Mouse (Mus musculus) forebrain, embryonic 14.5 days (tissue): ENCODE measurements around the gene Ntm. TPM values are rescaled to one million over a fixed set of nuclear protein-coding genes. Genes with fewer than 3 reads are reported as not detected.

Experiments
- ATAC-seq: fragments of 200-750 bp; cut with Nextera tagmentation; 2 replicates; pipeline ENCODE4 v1.8.0; 2017; ENCODE audit warnings: mild to moderate bottlenecking, moderate library complexity
- DNase-seq: peaks from one replicate; pipeline ENCODE4 v3.0.0-alpha.2; 2015; ENCODE audit warnings: low spot score
- H3K27ac ChIP-seq: fragments of 300-500 bp; sonication (generic); 2 replicates; pipeline ENCODE4 v1.5.1; 2014; ENCODE audit warnings: low read depth, mild to moderate bottlenecking, control low read depth, low read length, moderate library complexity
- H3K27me3 ChIP-seq: fragments of 300-500 bp; sonication (generic); replicated peaks from 2 replicates; pipeline ENCODE4 v1.6.1; 2014; ENCODE audit warnings: low read length, control low read depth, mixed read lengths; ENCODE audit not compliant: control insufficient read depth, insufficient read depth
- H3K36me3 ChIP-seq: fragments of 300-500 bp; sonication (generic); 2 replicates; pipeline ENCODE4 v1.6.1; 2014; ENCODE audit warnings: low read length, control low read depth; ENCODE audit not compliant: control insufficient read depth, insufficient read depth
- H3K4me1 ChIP-seq: fragments of 300-500 bp; sonication (generic); 2 replicates; pipeline ENCODE4 v1.6.1; 2014; ENCODE audit warnings: antibody characterized with exemption, low read length, control low read depth; ENCODE audit not compliant: control insufficient read depth, insufficient read depth
- H3K4me2 ChIP-seq: fragments of 300-500 bp; sonication (generic); 2 replicates; pipeline ENCODE4 v1.6.1; 2014; ENCODE audit warnings: mild to moderate bottlenecking, control low read depth, low read length
- H3K4me3 ChIP-seq: fragments of 300-500 bp; sonication (generic); 2 replicates; pipeline ENCODE4 v1.5.1; 2014; ENCODE audit warnings: low read depth, low read length, control low read depth
- H3K9ac ChIP-seq: fragments of 300-500 bp; sonication (generic); 2 replicates; pipeline ENCODE4 v1.6.1; 2014; ENCODE audit warnings: mild to moderate bottlenecking, low read length, control low read depth, moderate library complexity
- H3K9me3 ChIP-seq: fragments of 300-500 bp; sonication (generic); replicated peaks from 2 replicates; pipeline ENCODE4 v1.6.1; 2016; ENCODE audit warnings: low read length, control low read depth, mixed read lengths; ENCODE audit not compliant: control insufficient read depth
- WGBS: fragments of 180-500 bp; shearing (Covaris S2); extraction: QIAGEN DNeasy Blood & Tissue Kit; methylation state at CpG from one replicate; pipeline ENCODE4 v1.1.7; 2014; 5-methylcytosine and 5-hydroxymethylcytosine counted together
- polyA plus RNA-seq: library from polyadenylated mRNA; unstranded; fragments of >200 nt; fragmentation: Nextera tagmentation; extraction: Ambion mirVana; gene quantifications from 2 replicates; pipeline ENCODE4 v1.2.1, GENCODE M21; 2014

Gene Ntm
- polyA plus RNA-seq, 1 experiment from 2014 or later, result 72.9 TPM

- H3K9me3 ChIP-seq, result no peaks in the 10 kb centered on the region
- peaks cover 6% of the 10 kb centered on the region; the same call in 1 of the 2 replicates for H3K4me1 ChIP-seq
- no peaks in the 10 kb centered on the region for H3K36me3 ChIP-seq
- H3K27ac ChIP-seq, result no peak overlapping the region
- H3K27me3 ChIP-seq, result 0 out of 2 replicates have a peak, but pooled peaks cover 2% of the 10 kb centered on the region
- no peak overlapping the region for H3K9ac ChIP-seq
- DNase-seq (no peak), ATAC-seq (no peak)
- H3K4me2 ChIP-seq, result no peak overlapping the region
- WGBS, result 81% methylated on average over 5 of the region's 5 CpGs
- H3K4me3 ChIP-seq, result no peak overlapping the region
Measured at GRCm38 (mm10) chr9:29956936-29957335, 6.0 kb downstream of the Ntm start.

- Histone ChIP-seq H3K4me1 (peaks cover 4% of the 10 kb centered on the region; the same call in 1 of the 2 replicates), H3K36me3 (no peaks in the 10 kb centered on the region), H3K27ac (no peak overlapping the region), H3K9me3 (no peaks in the 10 kb centered on the region), H3K4me3 (no peak overlapping the region), H3K4me2 (no peak overlapping the region), H3K9ac (no peak overlapping the region), H3K27me3 (no peaks in the 10 kb centered on the region)
- WGBS, result 78% methylated on average over 6 of the region's 6 CpGs
- ATAC-seq (no peak), DNase-seq (no peak)
Measured at GRCm38 (mm10) chr9:29954031-29954430, 8.9 kb downstream of the Ntm start.

GRCm38 (mm10) chr9:29949041-29949440, 13.9 kb downstream of the Ntm start:
- H3K4me1 ChIP-seq, result peaks cover 6% of the 10 kb centered on the region; the same call in 1 of the 2 replicates
- DNase-seq (peak; percentile 64), ATAC-seq (peak; percentile 44; the same call in 1 of the 2 replicates)
- no peak overlapping the region for H3K27ac ChIP-seq
- H3K27me3 ChIP-seq, result no peaks in the 10 kb centered on the region
- WGBS, result 9% methylated on average over 3 of the region's 3 CpGs
- no peak overlapping the region for H3K4me3 ChIP-seq
- H3K36me3 ChIP-seq, result no peaks in the 10 kb centered on the region
- no peak overlapping the region for H3K9ac ChIP-seq
- H3K9me3 ChIP-seq, result no peaks in the 10 kb centered on the region
- H3K4me2 ChIP-seq, result no peak overlapping the region

GRCm38 (mm10) chr9:29943209-29944070, 19.5 kb downstream of the Ntm start:
- ATAC-seq (no peak), DNase-seq (peak; percentile 56)
- Histone ChIP-seq H3K4me3 (no peak overlapping the region), H3K4me1 (peaks cover 23% of the 10 kb centered on the region), H3K27me3 (no peaks in the 10 kb centered on the region), H3K9me3 (no peaks in the 10 kb centered on the region), H3K4me2 (peak overlapping the region; percentile 35), H3K9ac (0 out of 2 replicates have a peak overlapping the region, but pooled peaks have one; percentile 13), H3K36me3 (no peaks in the 10 kb centered on the region), H3K27ac (no peak overlapping the region)
- 10% methylated on average over 20 of the region's 20 CpGs for WGBS

GRCm38 (mm10) chr9:29942183-29942952, 20.6 kb downstream of the Ntm start:
- no peaks in the 10 kb centered on the region for H3K36me3 ChIP-seq
- peaks cover 23% of the 10 kb centered on the region for H3K4me1 ChIP-seq
- H3K4me3 ChIP-seq, result no peak overlapping the region
- H3K27ac ChIP-seq, result no peak overlapping the region
- WGBS, result 48% methylated on average over 11 of the region's 11 CpGs
- no peaks in the 10 kb centered on the region for H3K9me3 ChIP-seq
- no peaks in the 10 kb centered on the region for H3K27me3 ChIP-seq
- H3K4me2 ChIP-seq, result no peak overlapping the region
- peak; percentile 75 for DNase-seq
- H3K9ac ChIP-seq, result no peak overlapping the region
- ATAC-seq, result peak; percentile 87

- Histone ChIP-seq H3K36me3 (no peaks in the 10 kb centered on the region), H3K4me3 (no peak overlapping the region), H3K27me3 (no peaks in the 10 kb centered on the region), H3K27ac (no peak overlapping the region; the same call in 1 of the 2 replicates), H3K4me1 (peaks cover 23% of the 10 kb centered on the region), H3K9ac (no peak overlapping the region), H3K4me2 (no peak overlapping the region), H3K9me3 (no peaks in the 10 kb centered on the region)
- WGBS, result 10% methylated on average over 16 of the region's 16 CpGs
- DNase-seq, result peak; percentile 56
- ATAC-seq, result no peak
Measured at GRCm38 (mm10) chr9:29939517-29940034, 23.4 kb downstream of the Ntm start.

- Histone ChIP-seq H3K36me3 (no peaks in the 10 kb centered on the region), H3K4me3 (no peak overlapping the region), H3K9ac (no peak overlapping the region), H3K27ac (no peak overlapping the region), H3K9me3 (no peaks in the 10 kb centered on the region), H3K4me2 (no peak overlapping the region), H3K27me3 (no peaks in the 10 kb centered on the region), H3K4me1 (peaks cover 6% of the 10 kb centered on the region; the same call in 1 of the 2 replicates)
- ATAC-seq (no peak), DNase-seq (no peak)
- 93% methylated on average over 4 of the region's 4 CpGs for WGBS
Measured at GRCm38 (mm10) chr9:29928796-29929195, 34.1 kb downstream of the Ntm start.

GRCm38 (mm10) chr9:29925382-29925781, 37.6 kb downstream of the Ntm start:
- ATAC-seq (no peak), DNase-seq (no peak)
- no peaks in the 10 kb centered on the region for H3K27me3 ChIP-seq
- H3K9me3 ChIP-seq, result no peaks in the 10 kb centered on the region
- no peaks in the 10 kb centered on the region for H3K36me3 ChIP-seq
- no peak overlapping the region for H3K4me3 ChIP-seq
- H3K4me1 ChIP-seq, result peaks cover 18% of the 10 kb centered on the region; the same call in 1 of the 2 replicates
- WGBS, result 50% methylated on average over 3 of the region's 3 CpGs
- H3K27ac ChIP-seq, result no peak overlapping the region
- no peak overlapping the region for H3K9ac ChIP-seq
- no peak overlapping the region for H3K4me2 ChIP-seq
